Mouse (Mus musculus) CH12.LX (cell line): ENCODE measurements around the gene Pola2. TPM values are rescaled to one million over a fixed set of nuclear protein-coding genes. Genes with fewer than 3 reads are reported as not detected.

ENCODE experiments used
- DNase-seq: peaks from one replicate; pipeline ENCODE4 v3.0.0-alpha.2; 2013; ENCODE audit errors: extremely low read depth
- H3K27ac ChIP-seq: 2 replicates; pipeline ENCODE4 v1.5.1; 2012; ENCODE audit warnings: low read depth, mild to moderate bottlenecking, control low read depth, moderate library complexity; ENCODE audit not compliant: insufficient read depth
- H3K27me3 ChIP-seq: replicated peaks from 2 replicates; pipeline ENCODE3; 2012; ENCODE audit warnings: inconsistent platforms
- H3K36me3 ChIP-seq, 2 experiments: replicated peaks in 1 of 2; 2 replicates each; pipeline versions ENCODE3 to v1.6.1; 2012; ENCODE audit warnings: inconsistent platforms in 1 of 2, low read length in 1 of 2, mild to moderate bottlenecking in 1 of 2, mixed read lengths in 1 of 2, moderate library complexity in 1 of 2; ENCODE audit not compliant: control insufficient read depth in 1 of 2, insufficient read depth in 1 of 2
- H3K4me1 ChIP-seq, 2 experiments: 2 replicates each; pipeline ENCODE4 v1.6.1; 2012; ENCODE audit warnings: inconsistent platforms in 1 of 2, moderate library complexity in 1 of 2; ENCODE audit not compliant: insufficient read depth in 2 of 2, control insufficient read depth in 1 of 2
- H3K4me2 ChIP-seq: 2 replicates; pipeline ENCODE4 v1.6.1; 2012; ENCODE audit warnings: low read depth, mild to moderate bottlenecking, control low read depth; ENCODE audit not compliant: poor library complexity, insufficient read depth, severe bottlenecking
- H3K4me3 ChIP-seq, 3 experiments: fragments of 150-350 bp in 1 of 3; sonication (generic) in 1 of 3; replicated peaks in 1 of 3; 2 replicates each; pipeline versions ENCODE3 to v1.5.1; 2011 to 2012; ENCODE audit warnings: low read depth in 2 of 3, low read length in 2 of 3, mild to moderate bottlenecking in 2 of 3, moderate library complexity in 2 of 3, control low read depth in 1 of 3, improper control_type of control experiment in 1 of 3, inconsistent platforms in 1 of 3, mixed read lengths in 1 of 3; ENCODE audit not compliant: poor library complexity in 1 of 3
- H3K79me2 ChIP-seq: replicated peaks from 2 replicates; pipeline ENCODE4 v1.6.1; 2012; ENCODE audit warnings: mild to moderate bottlenecking, moderate library complexity; ENCODE audit not compliant: control insufficient read depth, poor library complexity, insufficient read depth, severe bottlenecking; ENCODE audit errors: extremely low read depth
- H3K9ac ChIP-seq: 2 replicates; pipeline ENCODE4 v1.6.1; 2012; ENCODE audit warnings: low read depth, mild to moderate bottlenecking, control low read depth, moderate library complexity; ENCODE audit not compliant: insufficient read depth
- H3K9me3 ChIP-seq: replicated peaks from 2 replicates; pipeline ENCODE3; 2012; ENCODE audit warnings: low read length, inconsistent platforms, mixed read lengths
- CHD1 ChIP-seq: IDR thresholded peaks from 2 replicates; pipeline ENCODE4 v1.6.1; 2012; ENCODE audit warnings: low read depth, low read length, improper control_type of control experiment, inconsistent platforms
- CHD2 ChIP-seq: IDR thresholded peaks from 2 replicates; pipeline ENCODE4 v1.6.1; 2011; ENCODE audit warnings: low read length, improper control_type of control experiment
- ELF1 ChIP-seq: IDR thresholded peaks from 2 replicates; pipeline ENCODE4 v1.6.1; 2014; ENCODE audit warnings: low read depth, mild to moderate bottlenecking, inconsistent platforms, low read length, improper control_type of control experiment
- EP300 ChIP-seq: IDR thresholded peaks from 2 replicates; pipeline ENCODE4 v1.6.1; 2011; ENCODE audit warnings: low read length, improper control_type of control experiment
- ETS1 ChIP-seq: conservative IDR thresholded peaks from 2 replicates; pipeline ENCODE4 v1.6.1; 2012; ENCODE audit warnings: low read depth, mild to moderate bottlenecking, inconsistent platforms, low read length, improper control_type of control experiment, moderate library complexity
- HCFC1 ChIP-seq: IDR thresholded peaks from 2 replicates; pipeline ENCODE4 v1.6.1; 2012; ENCODE audit warnings: low read depth, mild to moderate bottlenecking, inconsistent platforms, low read length, improper control_type of control experiment
- IRF4 ChIP-seq: IDR thresholded peaks from 2 replicates; pipeline ENCODE4 v1.6.1; 2014; ENCODE audit warnings: low read depth, mild to moderate bottlenecking, inconsistent platforms, low read length, improper control_type of control experiment
- KAT2A ChIP-seq: IDR thresholded peaks from 2 replicates; pipeline ENCODE4 v1.6.1; 2012; ENCODE audit warnings: low read length, improper control_type of control experiment, inconsistent platforms; ENCODE audit not compliant: insufficient replicate concordance
- MAFK ChIP-seq: IDR thresholded peaks from 2 replicates; pipeline ENCODE4 v1.6.1; 2011; ENCODE audit warnings: low read length, improper control_type of control experiment; ENCODE audit not compliant: insufficient replicate concordance
- MAX ChIP-seq: IDR thresholded peaks from 2 replicates; pipeline ENCODE4 v1.6.1; 2011; ENCODE audit warnings: low read length, improper control_type of control experiment
- MAZ ChIP-seq: IDR thresholded peaks from 2 replicates; pipeline ENCODE4 v1.6.1; 2012; ENCODE audit warnings: low read depth, mild to moderate bottlenecking, inconsistent platforms, low read length, improper control_type of control experiment, moderate library complexity
- MEF2A ChIP-seq: IDR thresholded peaks from 2 replicates; pipeline ENCODE4 v1.6.1; 2014; ENCODE audit warnings: low read depth, mild to moderate bottlenecking, inconsistent platforms, low read length, improper control_type of control experiment, borderline replicate concordance
- NELFE ChIP-seq: IDR thresholded peaks from 2 replicates; pipeline ENCODE4 v1.6.1; 2011; ENCODE audit warnings: low read depth, low read length, improper control_type of control experiment
- NRF1 ChIP-seq: IDR thresholded peaks from 2 replicates; pipeline ENCODE4 v1.6.1; 2014; ENCODE audit warnings: low read depth, mild to moderate bottlenecking, inconsistent platforms, low read length, improper control_type of control experiment, moderate library complexity
- SIN3A ChIP-seq: IDR thresholded peaks from 2 replicates; pipeline ENCODE4 v1.6.1; 2012; ENCODE audit warnings: low read length, improper control_type of control experiment, inconsistent platforms
- TBP ChIP-seq: conservative IDR thresholded peaks from 2 replicates; pipeline ENCODE4 v1.6.1; 2011; ENCODE audit warnings: low read depth, low read length, improper control_type of control experiment
- TCF12 ChIP-seq: IDR thresholded peaks from 2 replicates; pipeline ENCODE4 v1.6.1; 2014; ENCODE audit warnings: low read depth, mild to moderate bottlenecking, inconsistent platforms, low read length, improper control_type of control experiment
- UBTF ChIP-seq: IDR thresholded peaks from 2 replicates; pipeline ENCODE4 v1.6.1; 2012; ENCODE audit warnings: low read depth, mild to moderate bottlenecking, inconsistent platforms, low read length, improper control_type of control experiment, moderate library complexity
- USF1 ChIP-seq: IDR thresholded peaks from 2 replicates; pipeline ENCODE4 v1.6.1; 2014; ENCODE audit warnings: low read depth, mild to moderate bottlenecking, inconsistent platforms, low read length, improper control_type of control experiment
- USF2 ChIP-seq: conservative IDR thresholded peaks from 2 replicates; pipeline ENCODE4 v1.6.1; 2011; ENCODE audit warnings: low read depth, low read length, improper control_type of control experiment
- ZC3H11A ChIP-seq: IDR thresholded peaks from 2 replicates; pipeline ENCODE4 v1.6.1; 2012; ENCODE audit warnings: low read depth, mild to moderate bottlenecking, inconsistent platforms, low read length, improper control_type of control experiment
- ZMIZ1 ChIP-seq: IDR thresholded peaks from 2 replicates; pipeline ENCODE4 v1.6.1; 2012; ENCODE audit warnings: low read depth, mild to moderate bottlenecking, inconsistent platforms, low read length, improper control_type of control experiment
- ZNF384 ChIP-seq: IDR thresholded peaks from 2 replicates; pipeline ENCODE4 v1.6.1; 2012; ENCODE audit warnings: low read depth, low read length, improper control_type of control experiment, inconsistent platforms
- dilution Hi-C: fragments of 300-500 bp; cut with MboI; formaldehyde crosslinking; loops from 2 replicates; pipeline ENCODE4 v1.14.3; 2020; ENCODE audit warnings: low sequenced_read_pairs; ENCODE audit not compliant: extremely low pct_unique_long_range_greater_than_20kb, extremely low pct_ligation_motif_present
- in situ Hi-C: fragments of 300-500 bp; cut with MboI; formaldehyde crosslinking; loops from 3 replicates; pipeline ENCODE4 v1.14.3; 2019; ENCODE audit warnings: low sequenced_read_pairs, low pct_ligation_motif_present, low pct_unique_long_range_greater_than_20kb, mixed read lengths
- polyA plus RNA-seq: library from polyadenylated mRNA; unstranded; fragments of >175 nt; gene quantifications from 2 replicates; pipeline ENCODE4 v1.2.1, GENCODE M21; 2012; ENCODE audit warnings: low read depth; ENCODE audit not compliant: insufficient read length
- total RNA-seq, 2 experiments: library from RNA; depleted of rRNA; stranded (reverse); fragments of 300-350 nt in 1 of 2; fragments of >200 nt in 1 of 2; gene quantifications; 2 replicates each; pipeline ENCODE4 v1.2.3; 2012 to 2014

Gene Pola2
- total and polyA plus RNA-seq, 3 experiments: 60.3 to 91.4 (median 71.7) TPM

GRCm38 (mm10) chr19:5892735-5893134, 71.3 kb downstream of the Pola2 start:
- DNase-seq: no peak
- TF ChIP-seq NRF1: no peak
- TF ChIP-seq MAZ: no peak
- no peak for TF ChIP-seq ZNF384
- TF ChIP-seq MAX: no peak
- no peak for TF ChIP-seq NELFE
- Histone ChIP-seq H3K4me2 (no peak overlapping the region), H3K27me3 (no peaks in the 10 kb centered on the region), H3K27ac (no peak overlapping the region), H3K36me3 (peaks cover 10 to 59% of the 10 kb centered on the region in 2 experiments), H3K79me2 (no peaks in the 10 kb centered on the region), H3K4me1 (peaks cover 2 to 17% of the 10 kb centered on the region in 2 experiments; a peak in 2 of 4 replicates), H3K9me3 (no peaks in the 10 kb centered on the region), H3K4me3 (no peak overlapping the region), H3K9ac (no peak overlapping the region)
- dilution Hi-C loops (no loop called here), in situ Hi-C loops (no loop called here)

- Histone ChIP-seq H3K9ac (no peak overlapping the region), H3K9me3 (no peaks in the 10 kb centered on the region), H3K79me2 (no peaks in the 10 kb centered on the region), H3K4me2 (no peak overlapping the region), H3K36me3 (peaks cover 10 to 60% of the 10 kb centered on the region in 2 experiments), H3K4me3 (no peak overlapping the region), H3K4me1 (peaks cover 2 to 13% of the 10 kb centered on the region in 2 experiments; a peak in 1 of 4 replicates), H3K27ac (no peak overlapping the region)
- in situ Hi-C loops: no loop called here
- no peak for TF ChIP-seq KAT2A
- TF ChIP-seq EP300: no peak
- TF ChIP-seq TBP: no peak
- TF ChIP-seq MAFK: no peak
- no peak for TF ChIP-seq SIN3A
- TF ChIP-seq USF2: no peak
- TF ChIP-seq MEF2A: no peak
- TF ChIP-seq CHD1: no peak
- TF ChIP-seq ETS1: no peak
- TF ChIP-seq MAX: no peak
- no peak for TF ChIP-seq TCF12
- TF ChIP-seq ELF1: no peak
- no peak for TF ChIP-seq ZC3H11A
- no peak for TF ChIP-seq UBTF
- no peak for TF ChIP-seq NELFE
- no peak for TF ChIP-seq USF1
- TF ChIP-seq IRF4: no peak
- TF ChIP-seq HCFC1: no peak
- TF ChIP-seq ZMIZ1: no peak
- no peak for TF ChIP-seq CHD2
- TF ChIP-seq, all 38 proteins: peak for 0
- H3K27me3 ChIP-seq: no peaks in the 10 kb centered on the region
- dilution Hi-C loops: no loop called here
- DNase-seq: no peak
Observed at GRCm38 (mm10) chr19:5892262-5892661, 71.7 kb downstream of the Pola2 start.
